Mouse (Mus musculus) cerebellum, adult 2 months (tissue): ENCODE measurements at regions not wholly inside any gene's neighbourhood (a gene's known extent, or its start where the extent isn't known, plus 50 kb on each side); places are given as distances from the start of the nearest gene placed in this dataset.

Source experiments
- CTCF ChIP-seq: fragments of 200-500 bp; IDR thresholded peaks from 2 replicates; pipeline ENCODE4 v1.5.1; 2011; ENCODE audit warnings: low read depth, mild to moderate bottlenecking, control low read depth, low read length, moderate library complexity, borderline replicate concordance; ENCODE audit not compliant: insufficient read depth
- POLR2A ChIP-seq: fragments of 200-500 bp; IDR thresholded peaks from 2 replicates; pipeline ENCODE4 v1.6.1; 2011; ENCODE audit warnings: low read length, control low read depth, borderline replicate concordance; ENCODE audit not compliant: insufficient read depth

- TF ChIP-seq CTCF (no peak), POLR2A (no peak)
These were observed 66.4 kb upstream of the Cpne4 start for GRCm38 (mm10) chr9:104480683-104481082.
